Mouse (Mus musculus): Measurements from ENCODE around the gene Gm15085. TPM values are rescaled to one million over a fixed set of nuclear protein-coding genes. Genes with fewer than 3 reads are reported as not detected.

The Gm15085 gene
- not detected for total RNA-seq (2023)

GRCm38 (mm10) chrX:149447317-149447716, at the start of gene Gm15085:
TSS of gene Gm15085 (plus strand) at chrX:149447617.

Other genes starting within 250 kb of the Gm15085 start
- not detected for gene Gm15093, start 175.2 kb upstream of the Gm15085 start, total RNA-seq (2023)
- gene Gm10439, start 147.0 kb downstream of the Gm15085 start, total RNA-seq (2023): not detected